Mouse (Mus musculus) A20 (cell line): ENCODE measurements around the gene Cdk18.

ENCODE experiments used
- DNase-seq: peaks from one replicate; pipeline ENCODE4 v3.0.0-alpha.2; 2011; ENCODE audit warnings: low read depth, low spot score

Cdk18 gene

DNA sequence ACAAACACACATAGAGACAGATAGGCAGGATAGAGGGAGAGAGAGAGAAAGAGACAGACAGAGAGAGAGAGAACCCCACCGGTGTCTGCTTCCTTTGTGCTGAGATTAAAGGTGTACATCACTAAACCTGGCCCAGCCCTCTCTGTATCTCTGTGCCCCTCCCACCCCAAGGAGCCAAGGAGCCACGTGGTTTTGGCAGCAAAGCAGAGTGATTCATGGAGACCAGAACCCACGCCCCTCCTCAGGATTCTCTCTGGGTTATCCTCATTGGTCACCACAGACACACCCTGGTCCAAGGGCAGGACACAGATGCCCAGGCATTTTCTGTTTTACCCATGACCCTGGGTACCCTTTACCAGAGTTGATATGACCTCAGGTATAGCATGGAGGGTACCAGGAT is 26.4 kb downstream of the Cdk18 start:
- DNase-seq, result no peak

DNA sequence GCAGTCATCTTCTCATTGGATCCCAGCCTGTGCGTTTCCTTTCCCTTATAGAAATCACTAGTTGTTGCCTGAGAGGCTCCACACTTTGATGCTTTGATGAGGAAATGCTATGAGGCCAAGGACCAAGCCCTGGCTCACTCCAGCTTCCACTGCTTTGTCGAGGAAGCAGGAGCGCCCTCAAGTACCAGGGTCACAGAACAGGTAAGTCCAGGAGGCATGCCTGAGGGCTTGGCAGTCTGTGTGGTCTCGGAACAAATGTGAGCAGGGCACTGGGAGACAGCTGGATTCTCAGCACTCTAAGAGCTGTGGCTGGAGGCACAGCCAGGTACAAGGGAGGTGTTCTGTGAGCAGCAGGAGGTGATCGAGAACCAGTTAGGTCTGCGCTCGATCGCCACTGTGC is 27.1 kb downstream of the Cdk18 start:
- DNase-seq, result no peak

DNA sequence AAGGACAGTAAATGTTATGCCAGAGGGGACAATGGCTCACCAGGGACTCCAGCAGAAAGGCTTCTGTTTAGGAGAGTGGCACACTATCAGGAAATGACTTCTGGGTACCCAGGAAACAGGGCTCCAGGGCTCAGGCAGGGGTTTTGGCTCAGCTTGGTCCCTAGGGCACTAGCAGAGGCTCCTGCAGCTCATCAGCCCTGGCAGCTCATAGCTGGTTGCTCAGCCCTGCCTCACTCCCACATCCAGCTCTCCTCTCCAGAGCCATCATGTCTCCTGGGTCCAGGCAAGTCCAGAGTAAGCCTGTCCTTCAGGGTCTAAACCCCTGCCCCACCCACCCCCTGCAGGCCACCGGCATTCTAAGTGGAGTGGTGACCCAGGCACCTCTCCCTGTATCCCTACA is 28.1 kb downstream of the Cdk18 start:
- DNase-seq, result no peak

DNA sequence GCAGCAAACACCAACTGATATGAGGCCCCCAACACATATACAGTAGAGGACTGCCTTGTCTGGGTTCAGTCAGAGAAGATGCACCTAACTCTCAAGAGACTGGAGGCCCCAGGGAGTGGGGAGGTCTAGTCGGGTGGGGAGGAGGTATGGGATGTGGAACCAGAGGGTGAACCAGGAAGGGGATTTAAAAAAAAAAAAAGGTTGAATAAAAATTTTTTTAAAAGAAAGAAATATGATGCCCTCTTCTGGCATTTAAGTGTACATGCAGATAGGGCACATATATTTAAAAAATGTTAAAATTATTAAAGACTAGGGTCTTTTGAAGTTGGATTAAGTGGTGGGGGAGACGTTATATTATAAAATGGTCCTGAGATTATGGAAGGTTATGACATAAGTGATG is 30.1 kb downstream of the Cdk18 start:
- peak; percentile 55 for DNase-seq

DNA sequence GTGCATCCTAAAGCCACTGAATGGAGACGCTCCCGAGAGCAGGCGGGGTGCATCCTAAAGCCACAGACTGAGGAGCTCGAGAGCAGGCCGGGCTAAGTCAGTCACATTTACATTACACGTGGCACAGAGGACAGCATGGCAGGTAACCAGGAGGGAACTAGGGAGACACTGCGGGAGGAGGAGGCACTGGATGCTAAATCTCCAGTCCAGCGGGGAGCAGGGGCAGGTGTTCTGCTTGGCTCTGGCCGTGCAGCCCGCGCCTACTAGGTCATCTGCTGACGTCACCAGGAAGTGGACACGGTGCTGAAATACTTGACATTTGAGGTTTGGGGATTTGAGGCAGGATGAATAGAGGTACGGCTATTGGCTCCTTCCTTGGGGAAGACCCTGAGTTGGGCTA is 35.1 kb downstream of the Cdk18 start:
- peak; percentile 29 for DNase-seq

DNA sequence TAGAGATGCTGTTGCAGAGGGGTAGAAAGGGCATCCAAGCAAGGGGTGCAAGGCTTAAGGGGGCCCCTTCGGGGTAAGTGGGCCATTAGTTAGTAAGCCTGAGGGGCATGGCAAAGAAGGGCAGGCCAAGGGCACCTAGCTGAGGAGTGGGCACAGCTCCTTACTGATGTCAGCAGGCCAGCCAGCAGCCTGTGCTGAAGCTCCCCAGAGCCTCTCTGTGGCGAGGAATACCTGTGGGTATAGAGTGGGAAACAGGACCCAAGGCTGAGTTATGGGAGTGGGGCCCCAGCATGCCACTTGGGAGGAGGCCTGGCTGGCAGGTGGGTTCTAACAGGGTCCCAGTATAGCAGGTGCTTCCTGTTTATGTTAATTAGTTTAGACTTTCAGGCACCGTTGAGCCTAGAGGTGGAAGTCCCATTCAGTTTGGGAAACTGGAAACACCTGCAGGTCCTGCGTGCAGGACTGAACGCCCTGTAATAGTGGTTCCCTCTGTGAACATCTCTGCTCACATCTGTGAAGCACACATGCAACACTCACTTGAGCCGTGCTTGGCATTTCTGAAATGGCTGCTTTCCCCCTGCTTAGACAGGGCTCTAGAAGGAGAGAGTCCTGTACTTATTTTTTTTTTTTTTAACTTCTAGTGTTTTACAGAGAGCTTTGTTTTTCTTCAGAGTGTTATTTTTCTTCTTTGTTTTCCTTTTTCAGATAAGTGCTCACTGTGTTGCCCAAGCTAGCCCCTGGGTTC is 37.4 kb downstream of the Cdk18 start:
- peak; percentile 95 for DNase-seq

DNA sequence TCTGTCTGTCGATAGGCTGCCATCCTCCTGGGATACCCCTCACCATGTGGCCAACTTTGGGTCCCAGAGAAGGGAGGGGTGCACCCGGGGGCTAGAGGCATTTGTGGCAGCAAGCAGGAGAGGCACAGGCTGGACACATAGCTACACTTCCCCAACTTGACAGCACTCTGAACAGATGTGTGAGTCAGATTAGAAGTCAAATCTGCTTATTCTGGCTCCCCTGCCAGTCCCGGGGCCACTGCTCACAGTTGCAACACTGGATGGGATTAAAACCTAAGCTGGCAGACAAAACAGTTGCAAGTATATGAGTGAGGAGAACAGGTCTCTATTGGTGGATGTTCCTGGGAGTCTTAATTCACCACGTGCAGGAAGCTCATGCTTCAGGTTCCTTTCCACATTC is 39.7 kb downstream of the Cdk18 start:
- peak; percentile 87 for DNase-seq

DNA sequence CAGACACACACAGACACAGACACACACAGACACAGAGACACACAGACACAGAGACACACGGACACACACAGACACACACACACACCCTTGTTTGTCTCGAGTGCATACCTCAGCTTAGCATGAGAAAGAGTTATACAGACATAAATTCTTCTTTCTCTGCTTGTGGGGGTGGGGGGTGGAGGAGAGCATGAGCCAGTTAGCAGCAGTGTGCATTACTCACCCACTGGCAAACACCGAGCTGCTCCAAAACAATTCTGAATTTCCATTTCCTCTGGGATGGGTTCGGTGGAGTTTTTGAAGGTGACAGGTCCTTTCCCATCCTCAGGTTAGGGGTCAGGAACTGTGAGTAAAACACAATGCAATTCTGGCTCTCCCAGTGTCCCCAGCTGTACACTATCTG is 40.5 kb downstream of the Cdk18 start:
- DNase-seq, result peak; percentile 36

DNA sequence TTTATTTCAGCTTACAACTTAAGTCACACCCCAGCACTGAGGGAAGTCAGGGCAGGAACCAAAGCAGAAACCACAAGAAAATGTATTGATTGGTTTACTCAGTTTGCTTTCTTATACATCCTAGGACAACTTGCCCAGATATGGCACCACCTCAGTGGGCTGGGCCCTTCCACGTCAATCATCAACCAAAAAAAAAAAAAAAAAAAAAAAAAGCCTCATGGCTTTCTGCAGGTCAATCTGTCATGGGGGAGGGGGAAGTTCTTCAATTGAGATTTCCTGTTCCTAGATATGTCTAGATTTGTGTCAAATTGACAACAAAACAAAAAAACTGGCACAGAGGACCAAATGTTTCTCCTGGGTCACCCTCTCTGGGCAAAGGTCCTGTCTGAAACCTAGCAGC is 41.4 kb downstream of the Cdk18 start:
- DNase-seq, result peak; percentile 67

DNA sequence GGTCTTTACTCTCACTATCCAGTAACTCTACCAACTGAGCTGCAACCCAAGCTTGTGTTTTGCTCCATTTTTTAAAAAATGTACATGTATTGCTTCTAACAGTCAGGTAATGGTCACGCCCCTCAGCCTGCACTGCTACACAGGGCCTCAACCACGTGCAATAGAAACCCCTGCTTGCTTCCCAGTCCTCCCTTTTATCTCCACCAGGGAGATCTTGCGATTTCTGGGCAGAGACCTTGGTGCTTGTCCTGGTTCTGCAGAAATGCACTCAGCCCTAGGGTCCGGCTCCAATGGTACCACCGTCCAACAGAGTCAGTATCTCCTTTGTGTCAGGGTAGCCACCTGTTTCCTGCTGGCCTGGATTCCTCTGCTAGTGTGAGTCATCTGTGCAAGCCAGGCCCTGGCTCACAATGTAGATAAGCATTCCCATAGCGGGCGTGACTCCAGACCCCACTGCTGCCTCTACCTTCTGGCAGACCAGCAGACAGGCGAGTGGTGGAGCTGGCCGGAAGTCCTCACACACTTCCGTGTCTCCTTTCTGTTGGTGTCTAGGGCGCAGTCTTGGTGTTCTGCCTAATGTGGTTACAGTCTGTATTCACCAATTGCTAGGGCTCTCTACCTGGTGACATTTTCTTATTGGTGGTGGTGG is 44.0 kb downstream of the Cdk18 start:
- no peak for DNase-seq

DNA sequence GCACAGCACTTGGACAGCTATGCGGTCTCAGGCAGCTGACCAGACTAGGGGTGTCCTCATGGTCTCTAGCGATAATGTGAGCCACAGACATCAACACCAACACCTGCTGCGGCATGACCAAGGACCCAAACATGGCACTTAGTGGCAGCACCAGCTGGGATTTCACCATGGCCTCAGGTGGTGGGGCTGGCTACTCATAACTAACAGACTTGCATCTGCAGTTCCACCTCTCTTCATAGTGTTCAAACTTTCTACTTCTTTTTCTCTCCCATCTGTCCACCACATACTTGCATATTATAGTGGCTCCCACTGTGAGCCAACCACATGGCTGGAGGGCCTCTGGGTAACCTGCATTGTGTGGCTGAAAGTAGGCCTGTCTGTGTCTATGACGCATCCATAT is 46.2 kb downstream of the Cdk18 start:
- peak; percentile 55 for DNase-seq

DNA sequence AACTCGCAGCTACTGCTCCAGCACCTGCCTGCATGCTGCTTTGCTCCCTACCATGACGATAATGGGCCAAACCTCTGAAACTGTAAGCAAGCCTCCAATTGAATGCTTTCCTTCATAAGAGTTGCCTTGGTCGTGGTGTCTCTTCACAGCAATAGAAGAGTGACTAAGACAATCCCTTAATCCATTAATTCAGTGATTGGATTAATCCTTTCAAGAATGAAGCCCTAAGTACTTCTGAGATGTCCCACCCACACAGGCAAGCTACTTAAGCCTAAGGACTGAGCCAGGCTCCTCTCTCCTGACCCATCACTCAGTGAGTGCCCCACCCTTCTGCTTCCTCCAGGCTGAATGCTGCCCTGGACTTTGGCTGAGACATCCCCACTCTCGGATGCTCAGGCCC is 49.2 kb downstream of the Cdk18 start:
- DNase-seq, result no peak

DNA sequence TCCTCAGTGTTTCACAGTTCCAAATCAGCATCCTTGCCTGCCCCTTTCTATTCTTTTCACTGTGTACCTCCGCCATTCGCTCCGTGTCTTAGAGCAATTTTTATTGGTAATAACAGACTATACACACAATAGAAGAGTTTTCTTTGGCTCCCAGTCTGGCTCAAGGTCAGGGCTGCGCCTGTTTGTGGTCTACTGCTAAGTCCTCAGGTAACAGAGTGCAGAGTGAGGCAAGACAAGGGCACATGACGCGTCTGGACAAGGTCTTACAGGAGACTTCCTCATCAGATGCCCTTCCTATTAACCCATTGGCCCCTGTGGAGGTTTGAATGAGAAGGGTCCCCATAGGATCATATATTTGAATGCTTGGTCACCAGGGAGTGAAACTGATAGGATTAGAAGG is 49.7 kb downstream of the Cdk18 start:
- DNase-seq, result no peak

DNA sequence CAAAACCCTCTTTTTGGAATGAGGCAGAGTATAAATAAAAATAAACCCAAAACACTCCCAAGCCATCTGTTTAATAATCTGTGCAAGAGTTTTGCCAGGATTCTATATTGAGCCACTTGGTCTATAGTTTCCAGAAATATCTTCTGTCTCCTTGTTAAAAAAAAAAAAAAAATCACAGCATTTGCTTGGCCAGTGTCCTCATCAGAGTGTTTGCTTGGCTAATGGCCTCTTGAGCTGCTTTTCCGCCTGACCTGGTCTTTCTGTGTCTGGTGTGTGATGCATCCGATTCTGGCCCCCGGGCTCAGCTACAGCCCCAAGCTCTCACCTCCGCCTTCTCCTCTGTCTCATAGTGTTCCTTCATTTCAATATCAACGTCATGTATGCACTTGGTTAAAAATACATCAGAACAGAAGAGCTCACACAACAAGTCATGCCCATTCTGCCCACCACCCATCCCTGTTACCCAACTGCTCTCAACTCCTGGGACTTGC is 51.3 kb downstream of the Cdk18 start:
- DNase-seq, result no peak

DNA sequence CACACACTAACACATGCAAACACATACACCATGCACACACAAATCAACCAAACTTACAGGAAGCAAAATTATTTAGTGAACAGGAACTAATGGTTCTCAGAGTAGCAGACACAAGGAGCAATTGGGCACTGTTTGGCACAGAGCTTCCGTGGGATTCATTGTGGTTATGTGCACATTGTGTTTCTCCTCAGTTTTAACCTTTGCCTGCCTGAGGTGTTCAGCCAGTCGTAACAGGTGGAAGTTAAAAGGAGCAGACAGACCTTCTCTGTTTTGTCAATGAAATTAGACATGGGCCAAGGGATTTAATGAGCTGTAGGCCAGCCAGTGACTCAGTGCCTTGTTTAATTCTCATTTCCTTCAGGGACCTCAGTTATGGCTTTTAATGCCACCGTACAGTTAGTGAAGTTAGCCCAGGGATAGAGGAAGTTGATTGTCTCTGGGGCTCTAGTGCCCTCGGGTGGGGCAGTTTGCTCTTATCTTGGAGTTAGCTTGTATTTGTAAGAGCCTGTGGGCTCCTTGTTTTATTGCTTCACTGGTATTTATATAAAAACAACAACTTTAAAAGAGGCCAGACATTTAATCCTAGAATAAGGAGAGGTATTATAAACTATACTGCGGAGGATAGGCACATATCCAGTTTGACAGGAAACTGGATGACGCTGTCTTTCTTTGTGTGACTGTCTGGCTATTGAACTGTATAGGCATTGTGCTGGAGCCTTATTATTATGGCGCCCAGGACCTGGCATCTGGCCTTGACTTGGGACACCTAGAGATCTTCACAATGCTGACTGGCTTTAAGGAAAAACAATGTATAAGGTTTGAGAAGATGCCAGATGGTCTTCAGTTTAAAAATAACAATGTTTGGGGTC is 54.1 kb downstream of the Cdk18 start:
- peak; percentile 23 for DNase-seq

DNA sequence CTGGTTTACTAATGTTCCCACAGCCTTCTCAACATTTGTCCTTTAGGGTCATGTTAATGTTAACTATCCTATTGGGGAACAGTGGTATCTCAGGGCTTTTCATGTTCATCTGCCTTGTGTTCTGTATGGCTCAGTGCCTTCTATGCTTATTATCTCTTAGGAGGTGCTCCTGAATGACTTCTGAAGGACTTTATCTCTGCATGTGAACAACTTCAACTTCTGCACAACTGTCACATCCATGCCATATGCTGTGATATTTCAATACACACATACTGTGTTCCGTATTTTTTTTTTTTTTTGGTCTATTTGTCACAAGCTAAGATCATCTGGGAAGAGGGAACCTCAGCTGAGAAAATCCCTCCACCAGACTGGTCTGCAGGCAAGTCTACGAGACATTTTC is 61.1 kb downstream of the Cdk18 start:
- no peak for DNase-seq

DNA sequence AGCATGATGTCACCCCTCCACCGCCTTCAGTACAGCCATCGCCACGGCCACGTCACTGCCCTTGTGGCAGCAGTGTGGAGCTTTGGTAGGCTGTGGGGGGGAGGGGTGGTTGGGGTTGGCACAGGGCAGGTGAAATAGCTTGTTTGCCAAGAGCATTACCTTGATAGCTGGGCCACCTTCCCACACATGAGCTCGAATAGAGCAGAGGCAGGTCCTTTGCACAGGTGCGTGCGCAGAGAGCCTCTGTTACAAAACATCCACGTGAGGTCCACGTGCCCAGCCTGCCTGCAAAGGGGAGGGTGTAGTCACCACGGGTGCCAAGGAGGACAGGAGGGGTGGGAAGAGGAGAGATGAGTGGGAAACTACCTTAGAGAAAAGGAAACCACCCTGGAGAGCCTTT is 63.9 kb downstream of the Cdk18 start:
- no peak for DNase-seq

DNA sequence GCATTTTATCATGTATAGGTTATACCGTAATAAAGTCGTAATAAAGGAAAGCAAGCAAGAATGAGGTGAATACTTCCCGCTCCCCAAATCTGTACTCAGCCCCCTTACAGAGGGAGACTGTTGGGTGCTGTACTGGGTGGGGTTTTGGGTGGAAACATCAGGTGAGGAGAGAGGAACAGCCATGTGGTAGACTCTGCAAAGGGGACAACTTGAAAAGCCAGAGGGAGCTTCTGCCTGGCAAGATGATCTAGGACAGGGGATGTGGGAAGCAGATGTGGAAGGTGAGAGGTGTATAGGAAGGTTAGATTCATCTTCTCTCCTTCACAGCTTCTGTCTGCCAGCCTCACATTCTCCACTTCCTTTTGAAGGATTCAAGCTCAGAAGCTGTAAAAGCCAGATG is 68.8 kb downstream of the Cdk18 start:
- DNase-seq, result no peak

DNA sequence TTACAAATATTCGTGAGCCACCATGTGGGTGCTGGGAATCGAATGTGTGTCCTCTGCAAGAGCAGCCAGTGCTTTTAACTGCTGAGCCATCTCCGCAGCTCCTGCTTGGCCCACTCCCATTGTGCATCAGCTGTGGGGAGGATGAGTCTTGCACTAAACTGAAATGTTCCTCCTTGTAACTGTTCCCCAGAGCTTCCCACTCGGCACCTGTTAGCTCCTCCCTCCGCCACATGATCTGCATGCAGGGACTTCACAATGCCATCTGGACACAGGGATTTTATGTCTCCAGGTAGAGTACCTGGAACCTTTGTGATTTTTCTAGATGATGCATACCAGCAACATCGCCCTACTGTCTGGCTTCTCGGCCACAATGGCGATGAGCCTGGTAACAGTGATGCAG is 70.0 kb downstream of the Cdk18 start:
- DNase-seq, result no peak

DNA sequence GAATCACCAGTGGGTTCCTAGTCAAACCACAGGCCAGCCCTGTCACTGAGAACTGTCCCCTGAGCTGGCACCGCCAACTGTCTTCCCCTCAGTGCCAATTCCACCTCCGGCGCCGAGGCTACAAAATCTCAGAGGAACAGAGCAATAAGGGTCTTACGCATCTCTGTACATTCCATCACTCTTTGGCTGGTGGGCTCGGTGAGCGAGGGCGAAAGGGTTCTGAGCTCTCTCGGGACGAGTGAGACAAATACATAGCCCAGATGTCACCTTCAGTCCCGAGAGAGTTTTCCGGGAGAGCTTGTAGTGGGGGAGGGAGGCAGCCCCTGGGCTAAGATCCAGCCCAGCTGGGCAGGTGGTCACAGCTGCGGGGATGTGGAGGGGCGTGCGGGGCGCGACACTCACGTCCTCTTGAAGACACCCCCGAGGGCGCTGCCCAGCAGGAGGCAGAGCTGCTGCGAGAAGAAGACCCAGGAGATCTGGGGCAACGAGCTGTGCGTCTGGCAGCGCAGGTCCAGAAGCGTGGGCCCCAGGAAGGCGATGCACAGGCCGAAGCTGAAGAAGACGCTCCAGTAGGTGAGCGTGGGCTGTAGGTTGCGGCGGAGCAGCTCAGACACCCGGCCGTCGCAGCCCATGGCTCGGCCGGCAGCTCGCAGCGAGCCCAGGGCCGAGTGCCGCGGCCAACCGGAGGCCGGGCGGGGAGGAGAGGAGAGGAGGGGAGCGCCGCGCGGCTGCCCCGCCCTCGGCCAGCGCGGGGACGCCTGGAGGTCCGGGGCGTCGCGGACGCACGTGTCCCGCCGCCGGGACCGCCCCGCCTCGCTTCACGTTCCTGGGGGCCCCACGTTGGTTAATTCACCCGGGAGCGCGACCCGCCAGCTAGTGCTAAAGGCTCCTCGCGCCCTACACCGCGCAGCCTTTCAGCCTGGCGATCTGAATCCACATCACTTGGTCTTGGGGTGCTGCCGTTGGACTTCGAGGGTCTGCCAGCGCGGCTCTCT is 71.9 kb downstream of the Cdk18 start, which contains the start of gene Mfsd4a:
Mfsd4a (minus strand) TSS at position 802 of the 995 bp plus-strand sequence.
- DNase-seq, result peak; percentile 86
